Mouse (Mus musculus) monocyte, adult 59 days (primary cell): ENCODE results near the gene Surf2. TPM values are rescaled to one million over a fixed set of nuclear protein-coding genes. Genes with fewer than 3 reads are reported as not detected.

Experiments
- total RNA-seq, 2 experiments: library from RNA; stranded (reverse); gene quantifications; one replicate each; pipeline ENCODE4 v1.2.4; 2023

Surf2 gene
- 10 to 100 TPM; 26.4 to 27.1 TPM for total RNA-seq

GRCm38 (mm10) chr2:26915927-26916728, at the start of gene Surf2, which contains the start of gene Surf1:
Gene Surf2, plus strand, starts transcription at chr2:26916367.
Gene Surf1, minus strand, starts transcription at chr2:26916530.

GRCm38 (mm10) chr2:26902467-26903220, 13.5 kb upstream of the Surf2 start, which contains the start of gene Surf6:
Gene Surf6, minus strand, starts transcription at chr2:26902879.

GRCm38 (mm10) chr2:26910124-26910993, 5.8 kb upstream of the Surf2 start, which contains the start of the genes Med22 and Rpl7a:
Gene Med22, minus strand, starts transcription at chr2:26910677.
Gene Rpl7a, plus strand, starts transcription at chr2:26910764.

GRCm38 (mm10) chr2:26933304-26934055, 17.3 kb downstream of the Surf2 start, which contains the start of the genes Surf4 and Stkld1:
Gene Surf4, minus strand, starts transcription at chr2:26933928.
Gene Stkld1, plus strand, starts transcription at chr2:26934047.

GRCm38 (mm10) chr2:26963923-26964723, 48.0 kb downstream of the Surf2 start, which contains the start of gene Rexo4:
Gene Rexo4, minus strand, starts transcription at chr2:26964386.

Other genes starting within 250 kb of the Surf2 start
- gene Lcn4, start 245.1 kb upstream of the Surf2 start, total RNA-seq, result not detected
- gene Abo, start 51.4 kb upstream of the Surf2 start, total RNA-seq, result not detected
- gene Surf6, start 13.5 kb upstream of the Surf2 start, total RNA-seq, result 10 to 100 TPM; 21.6 to 25.0 TPM
- 10 to 100 TPM; 17.8 to 19.7 TPM for gene Med22, start 5.7 kb upstream of the Surf2 start, total RNA-seq
- 100 to 1,000 TPM; 653 to 734 TPM for gene Rpl7a, start 5.6 kb upstream of the Surf2 start, total RNA-seq
- gene Surf1, start 163 bp downstream of the Surf2 start, total RNA-seq, result 10 to 100 TPM; 65.0 to 66.3 TPM
- gene Surf4, start 17.6 kb downstream of the Surf2 start, total RNA-seq, result 100 to 1,000 TPM; 120 to 132 TPM
- gene Stkld1, start 17.7 kb downstream of the Surf2 start, total RNA-seq, result under 1 TPM in 1 of 2 experiments, not detected in 1; 0.49 TPM
- 10 to 100 TPM; 36.9 to 41.3 TPM for gene Rexo4, start 48.0 kb downstream of the Surf2 start, total RNA-seq
- under 1 TPM in 1 of 2 experiments, not detected in 1; 0.15 TPM for gene Adamts13, start 57.0 kb downstream of the Surf2 start, total RNA-seq
- gene Cacfd1, start 93.6 kb downstream of the Surf2 start, total RNA-seq, result 10 to 100 TPM; 21.0 to 22.0 TPM
- gene Slc2a6, start 111.6 kb downstream of the Surf2 start, total RNA-seq, result 100 to 1,000 TPM; 128 to 134 TPM
- not detected for gene Mymk, start 155.8 kb downstream of the Surf2 start, total RNA-seq
- under 1 TPM in 1 of 2 experiments, not detected in 1; 0.13 TPM for gene Adamtsl2, start 163.0 kb downstream of the Surf2 start, total RNA-seq
- gene Fam163b, start 226.1 kb downstream of the Surf2 start, total RNA-seq, result not detected
- gene Dbh, start 248.9 kb downstream of the Surf2 start, total RNA-seq, result not detected